Mouse (Mus musculus) neural tube, embryonic 14.5 days (tissue): ENCODE measurements around the gene Hip1r. TPM values are rescaled to one million over a fixed set of nuclear protein-coding genes. Genes with fewer than 3 reads are reported as not detected.

ENCODE experiments used
- ATAC-seq: fragments of 200-750 bp; cut with Nextera tagmentation; 2 replicates; pipeline ENCODE4 v1.8.0; 2017; ENCODE audit warnings: low read depth, mild to moderate bottlenecking, moderate TSS enrichment, moderate library complexity
- H3K27ac ChIP-seq: fragments of 300-500 bp; sonication (generic); 2 replicates; pipeline ENCODE4 v1.5.1; 2014; ENCODE audit warnings: low read depth, mild to moderate bottlenecking, control low read depth, low read length, moderate library complexity, mixed read lengths
- H3K27me3 ChIP-seq: fragments of 300-500 bp; sonication (generic); 2 replicates; pipeline ENCODE4 v1.6.1; 2014; ENCODE audit warnings: low read length; ENCODE audit not compliant: control insufficient read depth, insufficient read depth
- H3K36me3 ChIP-seq: fragments of 300-500 bp; sonication (generic); 2 replicates; pipeline ENCODE4 v1.6.1; 2014; ENCODE audit warnings: low read length, mixed read lengths; ENCODE audit not compliant: control insufficient read depth, insufficient read depth
- H3K4me1 ChIP-seq: fragments of 300-500 bp; sonication (generic); 2 replicates; pipeline ENCODE4 v1.6.1; 2014; ENCODE audit warnings: low read length; ENCODE audit not compliant: control insufficient read depth, insufficient read depth
- H3K4me2 ChIP-seq: fragments of 300-500 bp; sonication (generic); 2 replicates; pipeline ENCODE4 v1.6.1; 2014; ENCODE audit warnings: mild to moderate bottlenecking, low read depth, low read length, control low read depth
- H3K4me3 ChIP-seq: fragments of 300-500 bp; sonication (generic); 2 replicates; pipeline ENCODE4 v1.5.1; 2014; ENCODE audit warnings: low read depth, low read length, control low read depth, mixed read lengths
- H3K9ac ChIP-seq: fragments of 300-500 bp; sonication (generic); replicated peaks from 2 replicates; pipeline ENCODE4 v1.6.1; 2014; ENCODE audit warnings: low read depth, mild to moderate bottlenecking, control low read depth, low read length, mixed read lengths
- H3K9me3 ChIP-seq: fragments of 300-500 bp; sonication (generic); 2 replicates; pipeline ENCODE4 v1.6.1; 2016; ENCODE audit warnings: low read length; ENCODE audit not compliant: control insufficient read depth
- WGBS: fragments of 180-500 bp; shearing (Covaris S2); extraction: QIAGEN DNeasy Blood & Tissue Kit; methylation state at CpG from one replicate; pipeline ENCODE4 v1.1.7; 2014; 5-methylcytosine and 5-hydroxymethylcytosine counted together
- polyA plus RNA-seq: library from polyadenylated mRNA; unstranded; fragments of >200 nt; fragmentation: Nextera tagmentation; extraction: Ambion mirVana; gene quantifications from 2 replicates; pipeline ENCODE4 v1.2.1, GENCODE M21; 2014

Hip1r gene
- polyA plus RNA-seq, 1 experiment from 2014 or later = 21.4 TPM

- whole genome bisulfite sequencing = 28% methylated on average over 20 of the region's 20 CpGs
- H3K4me1 ChIP-seq = peaks cover 5% of the 10 kb centered on the region; the same call in 1 of the 2 replicates
- H3K9ac ChIP-seq = no peak overlapping the region
- H3K9me3 ChIP-seq = no peaks in the 10 kb centered on the region
- no peak overlapping the region for H3K4me2 ChIP-seq
- no peak overlapping the region for H3K27ac ChIP-seq
- no peaks in the 10 kb centered on the region for H3K36me3 ChIP-seq
- no peaks in the 10 kb centered on the region for H3K27me3 ChIP-seq
- no peak overlapping the region for H3K4me3 ChIP-seq
- ATAC-seq = peak; percentile 19; the same call in 1 of the 2 replicates
Observed at GRCm38 (mm10) chr5:123989941-123990885, 16.8 kb downstream of the Hip1r start.

- H3K4me2 ChIP-seq = no peak overlapping the region
- no peaks in the 10 kb centered on the region for H3K36me3 ChIP-seq
- H3K27me3 ChIP-seq = no peaks in the 10 kb centered on the region
- 82% methylated on average over 6 of the region's 6 CpGs for WGBS
- H3K27ac ChIP-seq = no peak overlapping the region
- no peaks in the 10 kb centered on the region for H3K9me3 ChIP-seq
- ATAC-seq = no peak
- H3K4me1 ChIP-seq = peaks cover 5% of the 10 kb centered on the region; the same call in 1 of the 2 replicates
- no peak overlapping the region for H3K4me3 ChIP-seq
- no peak overlapping the region for H3K9ac ChIP-seq
Observed at GRCm38 (mm10) chr5:123991321-123991720, 17.9 kb downstream of the Hip1r start.

GRCm38 (mm10) chr5:123992193-123992637, 18.8 kb downstream of the Hip1r start:
- no peak for ATAC-seq
- H3K27ac ChIP-seq = no peak overlapping the region

GRCm38 (mm10) chr5:123992794-123993193, 19.4 kb downstream of the Hip1r start:
- Histone ChIP-seq H3K9ac (no peak overlapping the region), H3K36me3 (no peaks in the 10 kb centered on the region), H3K4me1 (peaks cover 5% of the 10 kb centered on the region; the same call in 1 of the 2 replicates), H3K4me2 (no peak overlapping the region), H3K9me3 (no peaks in the 10 kb centered on the region), H3K27me3 (no peaks in the 10 kb centered on the region), H3K4me3 (no peak overlapping the region), H3K27ac (peak overlapping the region; percentile 30; the same call in 1 of the 2 replicates)
- no peak for ATAC-seq
- 30% methylated on average over 5 of the region's 5 CpGs for WGBS

More at GRCm38 (mm10) chr5:123992193-123992637, 18.8 kb downstream of the Hip1r start:
- no peaks in the 10 kb centered on the region for H3K9me3 ChIP-seq
- no peaks in the 10 kb centered on the region for H3K36me3 ChIP-seq
- H3K4me2 ChIP-seq = no peak overlapping the region
- 76% methylated on average over 10 of the region's 10 CpGs for WGBS
- no peak overlapping the region for H3K9ac ChIP-seq
- no peaks in the 10 kb centered on the region for H3K27me3 ChIP-seq
- no peak overlapping the region for H3K4me3 ChIP-seq
- peaks cover 5% of the 10 kb centered on the region; the same call in 1 of the 2 replicates for H3K4me1 ChIP-seq

- 50% methylated on average over 7 of the region's 7 CpGs for WGBS
- peak; percentile 82 for ATAC-seq
- Histone ChIP-seq H3K9me3 (no peaks in the 10 kb centered on the region), H3K27me3 (no peaks in the 10 kb centered on the region), H3K4me1 (peaks cover 5% of the 10 kb centered on the region; the same call in 1 of the 2 replicates), H3K4me2 (no peak overlapping the region), H3K4me3 (no peak overlapping the region), H3K9ac (no peak overlapping the region), H3K27ac (peak overlapping the region; percentile 30), H3K36me3 (no peaks in the 10 kb centered on the region)
Observed at GRCm38 (mm10) chr5:123993263-123994036, 20.0 kb downstream of the Hip1r start.

GRCm38 (mm10) chr5:123994468-123994867, 21.0 kb downstream of the Hip1r start:
- Histone ChIP-seq H3K9ac (no peak overlapping the region), H3K4me2 (no peak overlapping the region), H3K36me3 (no peaks in the 10 kb centered on the region), H3K4me1 (peaks cover 5% of the 10 kb centered on the region; the same call in 1 of the 2 replicates), H3K9me3 (no peaks in the 10 kb centered on the region), H3K27ac (no peak overlapping the region), H3K4me3 (no peak overlapping the region), H3K27me3 (no peaks in the 10 kb centered on the region)
- no peak for ATAC-seq
- 80% methylated on average over 7 of the region's 7 CpGs for whole genome bisulfite sequencing

GRCm38 (mm10) chr5:123995388-123995787, 22.0 kb downstream of the Hip1r start:
- WGBS = 87% methylated on average over 6 of the region's 6 CpGs
- H3K4me2 ChIP-seq = no peak overlapping the region
- H3K4me3 ChIP-seq = no peak overlapping the region
- no peak overlapping the region for H3K27ac ChIP-seq
- H3K4me1 ChIP-seq = no peaks in the 10 kb centered on the region
- no peaks in the 10 kb centered on the region for H3K9me3 ChIP-seq
- ATAC-seq = no peak
- no peak overlapping the region for H3K9ac ChIP-seq
- no peaks in the 10 kb centered on the region for H3K27me3 ChIP-seq
- H3K36me3 ChIP-seq = no peaks in the 10 kb centered on the region

- WGBS = 89% methylated on average over 10 of the region's 10 CpGs
Observed at GRCm38 (mm10) chr5:123996194-123996593, 22.8 kb downstream of the Hip1r start.

More at GRCm38 (mm10) chr5:123996194-123996593, 22.8 kb downstream of the Hip1r start:
- Histone ChIP-seq H3K9ac (no peak overlapping the region), H3K4me3 (no peak overlapping the region), H3K9me3 (no peaks in the 10 kb centered on the region), H3K4me2 (no peak overlapping the region), H3K27ac (no peak overlapping the region), H3K27me3 (no peaks in the 10 kb centered on the region), H3K36me3 (no peaks in the 10 kb centered on the region), H3K4me1 (no peaks in the 10 kb centered on the region)
- ATAC-seq = no peak
